8 mouse cellular contexts compared by ENCODE assay signal in the genomic region with DNA sequence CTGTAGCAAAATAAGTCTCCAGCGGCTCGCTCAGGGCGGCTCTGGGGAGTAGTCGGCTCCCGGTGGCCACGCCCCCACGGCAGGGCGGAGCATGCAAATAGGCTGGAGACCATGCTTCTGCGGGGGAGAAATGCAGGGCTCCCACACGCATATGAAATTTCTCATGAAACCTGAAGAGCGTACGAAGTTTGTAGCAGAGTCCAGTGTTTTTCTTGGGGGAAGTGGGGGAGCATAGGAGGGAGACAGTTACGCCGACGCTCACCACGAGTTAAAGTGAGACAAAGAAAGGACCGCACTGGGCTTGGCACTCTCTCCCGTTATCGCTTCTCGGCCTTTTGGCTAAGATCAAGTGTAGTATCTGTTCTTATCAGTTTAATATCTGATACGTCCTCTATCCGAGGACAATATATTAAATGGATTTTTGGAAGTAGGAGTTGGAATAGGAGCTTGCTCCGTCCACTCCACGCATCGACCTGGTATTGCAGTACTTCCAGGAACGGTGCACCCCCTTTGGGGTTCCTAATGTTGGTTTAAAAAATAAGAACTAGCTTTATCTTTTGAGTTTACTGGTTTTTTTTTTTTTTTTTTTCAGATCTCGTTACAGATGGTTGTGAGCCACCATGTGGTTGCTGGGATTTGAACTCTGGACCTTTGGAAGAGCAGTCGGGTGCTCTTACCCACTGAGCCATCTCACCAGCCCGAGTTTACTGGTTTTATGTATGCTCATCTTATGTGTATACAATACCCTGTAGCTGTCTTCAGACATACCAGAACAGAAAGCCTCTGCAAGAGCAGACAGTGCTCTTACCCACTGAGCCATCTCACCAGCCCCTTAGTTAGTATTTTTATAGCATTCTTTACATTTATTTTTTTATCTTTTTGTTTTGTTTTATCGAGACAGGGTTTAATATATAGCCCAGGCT. TPM values are rescaled to one million over a fixed set of nuclear protein-coding genes. Genes with fewer than 3 reads are reported as not detected.
DNase-seq lines count a peak whose midpoint lies in the region; ATAC-seq and TF ChIP-seq lines count a peak whose summit lies in the region.
"Not testable (repeated sequence)": the region's sequence is repeated elsewhere in the genome, so short reads cannot be mapped to it uniquely, and the experiment has no call there.

No protein-coding gene starts in this region.

- not testable (repeated sequence) for H3K36me3 ChIP-seq in embryonic facial prominence, embryonic 13.5 days; heart, embryonic 11.5 days (ENCODE audit: control insufficient read depth, insufficient read depth, low read length); liver, embryonic 12.5 days; myocyte (ENCODE audit: control insufficient read depth, insufficient read depth)

- 0 out of 2 replicates have a peak overlapping the region, but pooled peaks have one; percentile 27 for H3K9ac ChIP-seq in embryonic facial prominence, embryonic 13.5 days
- peak overlapping the region; percentile 54; the same call in 1 of the 2 replicates for H3K9ac ChIP-seq in heart, embryonic 11.5 days (ENCODE audit: low read depth, low read length)
- 0 out of 2 replicates have a peak overlapping the region, but pooled peaks have one; percentile 25 for H3K9ac ChIP-seq in liver, embryonic 12.5 days

- H3ac ChIP-seq in myocyte (ENCODE audit: control insufficient read depth, insufficient read length) = not testable (repeated sequence)

- peak overlapping the region; percentile 11 for H3K4me3 ChIP-seq in bone marrow, adult 2 months (replicated peaks; ENCODE audit: control insufficient read depth, low read depth, low read length)
- H3K4me3 ChIP-seq in embryonic facial prominence, embryonic 13.5 days = peak overlapping the region; percentile 30
- peak overlapping the region; percentile 27; the same call in 1 of the 2 replicates for H3K4me3 ChIP-seq in heart, embryonic 11.5 days (ENCODE audit: low read depth, low read length)
- H3K4me3 ChIP-seq in liver, embryonic 12.5 days = peak overlapping the region; percentile 20; the same call in 1 of the 2 replicates
- not testable (repeated sequence) for H3K4me3 ChIP-seq in myocyte

- H3K4me1 ChIP-seq in bone marrow, adult 2 months (ENCODE audit: control insufficient read depth, insufficient read depth, low read length); embryonic facial prominence, embryonic 13.5 days; heart, embryonic 11.5 days (ENCODE audit: control insufficient read depth, insufficient read depth, low read length): not testable (repeated sequence)
- H3K4me1 ChIP-seq in liver, embryonic 12.5 days = 0 out of 2 replicates have a peak, but pooled peaks cover 11% of the 10 kb centered on the region

- H3K4me2 ChIP-seq in embryonic facial prominence, embryonic 13.5 days = peak overlapping the region; percentile 57
- H3K4me2 ChIP-seq in heart, embryonic 11.5 days = peak overlapping the region; percentile 55
- H3K4me2 ChIP-seq in liver, embryonic 12.5 days = peak overlapping the region; percentile 57
- peak overlapping the region; percentile 24 for H3K4me2 ChIP-seq in myocyte (ENCODE audit: low read depth)

- WGBS in bone marrow, adult 2 months = 1% methylated on average over 30 of the region's 30 CpGs
- WGBS in embryonic facial prominence, embryonic 13.5 days = under 1% methylated on average over 30 of the region's 30 CpGs
- WGBS in heart, embryonic 11.5 days (ENCODE audit: insufficient replicate concordance) = 2% methylated on average over 30 of the region's 30 CpGs
- WGBS in liver, embryonic 12.5 days (ENCODE audit: insufficient replicate concordance) = under 1% methylated on average over 30 of the region's 30 CpGs

- not testable (repeated sequence) for TF ChIP-seq POLR2A in bone marrow, adult 2 months (IDR thresholded peaks at IDR 0.05; ENCODE audit: borderline replicate concordance, control insufficient read depth, low read depth, low read length)
- TF ChIP-seq POLR2A in myocyte (IDR thresholded peaks at IDR 0.05; ENCODE audit: insufficient read length, low read depth) = peak; percentile 17

- H3K79me2 ChIP-seq in myocyte (ENCODE audit: control insufficient read depth, insufficient read depth) = not testable (repeated sequence)

- TF ChIP-seq CTCF in bone marrow, adult 2 months (IDR thresholded peaks at IDR 0.05; ENCODE audit: control insufficient read depth, insufficient read depth, low read length) = not testable (repeated sequence)

- ATAC-seq in embryonic facial prominence, embryonic 13.5 days (ENCODE audit: insufficient number of reproducible peaks, insufficient read depth, low FRiP score, low TSS enrichment, low read depth) = not testable (repeated sequence)
- ATAC-seq in heart, embryonic 11.5 days (replicated peaks; ENCODE audit: insufficient number of reproducible peaks, low FRiP score, low TSS enrichment) = 0 out of 2 replicates have a peak, but pooled peaks have one; percentile 49
- ATAC-seq in liver, embryonic 12.5 days = peak; percentile 86

- DNase-seq in B cell, adult 2 months = peak; percentile 92 to 93
- peak; percentile 85 for DNase-seq in kidney, adult 9 months
- DNase-seq in spleen, postnatal 4 days (ENCODE audit: low spot score in 2 of 2) = peak; percentile 84 to 93

- H3K9me3 ChIP-seq in embryonic facial prominence, embryonic 13.5 days; heart, embryonic 11.5 days (replicated peaks; ENCODE audit: control insufficient read depth, low read length); liver, embryonic 12.5 days (replicated peaks): not testable (repeated sequence)

- not testable (repeated sequence) for H3K27me3 ChIP-seq in embryonic facial prominence, embryonic 13.5 days; heart, embryonic 11.5 days (ENCODE audit: control insufficient read depth, insufficient read depth, low read length)
- peaks cover 16% of the 10 kb centered on the region for H3K27me3 ChIP-seq in liver, embryonic 12.5 days (replicated peaks)
- H3K27me3 ChIP-seq in myocyte (ENCODE audit: control insufficient read depth, insufficient read depth, insufficient read length) = peaks cover 11% of the 10 kb centered on the region

- H3K27ac ChIP-seq in bone marrow, adult 2 months (ENCODE audit: control insufficient read depth, insufficient read depth, low read depth, low read length, poor library complexity); embryonic facial prominence, embryonic 13.5 days; heart, embryonic 11.5 days (ENCODE audit: low read depth, low read length): not testable (repeated sequence)
- H3K27ac ChIP-seq in liver, embryonic 12.5 days = peak overlapping the region; percentile 89

RNA-seq across cellular contexts. Expression of a gene that starts 5.7 kb away (rescaled TPM):
- 3.5 TPM in 1 of 2 replicates, not detected in the other for polyA plus RNA-seq in bone marrow, adult 2 months (2011; ENCODE audit: insufficient read depth, insufficient read length, low replicate concordance, missing spikeins)
- not detected in 2 replicates for polyA plus RNA-seq in embryonic facial prominence, embryonic 13.5 days (2015; fragmentation: Nextera tagmentation; extraction: Ambion mirVana)
- polyA plus RNA-seq in heart, embryonic 11.5 days (2014; fragmentation: Nextera tagmentation; extraction: Ambion mirVana) = not detected in 2 replicates
- polyA plus RNA-seq in liver, embryonic 12.5 days (2016; fragmentation: Nextera tagmentation; extraction: Ambion mirVana) = not detected in 2 replicates
- polyA plus RNA-seq in myocyte (2012; fragmentation: generic; extraction: Trizol) = not detected

RNA-seq across cellular contexts. Expression of a gene that starts 22.2 kb away (rescaled TPM):
- polyA plus RNA-seq in bone marrow, adult 2 months (2011; ENCODE audit: insufficient read depth, insufficient read length, low replicate concordance, missing spikeins) = 17.4 and 57.2 TPM in 2 replicates
- 55.5 and 63.7 TPM in 2 replicates for polyA plus RNA-seq in embryonic facial prominence, embryonic 13.5 days (2015; fragmentation: Nextera tagmentation; extraction: Ambion mirVana)
- polyA plus RNA-seq in heart, embryonic 11.5 days (2014; fragmentation: Nextera tagmentation; extraction: Ambion mirVana) = 27.9 and 28.2 TPM in 2 replicates
- polyA plus RNA-seq in liver, embryonic 12.5 days (2016; fragmentation: Nextera tagmentation; extraction: Ambion mirVana) = 11.8 and 12.4 TPM in 2 replicates
- polyA plus RNA-seq in myocyte (2012; fragmentation: generic; extraction: Trizol) = 8.5 TPM

RNA-seq across cellular contexts. Expression of a gene that starts 22.8 kb away (rescaled TPM):
- 6.7 and 14.1 TPM in 2 replicates for polyA plus RNA-seq in bone marrow, adult 2 months (2011; ENCODE audit: insufficient read depth, insufficient read length, low replicate concordance, missing spikeins)
- polyA plus RNA-seq in embryonic facial prominence, embryonic 13.5 days (2015; fragmentation: Nextera tagmentation; extraction: Ambion mirVana) = 3.6 and 3.8 TPM in 2 replicates
- 3.3 and 4.4 TPM in 2 replicates for polyA plus RNA-seq in heart, embryonic 11.5 days (2014; fragmentation: Nextera tagmentation; extraction: Ambion mirVana)
- 5.0 and 5.3 TPM in 2 replicates for polyA plus RNA-seq in liver, embryonic 12.5 days (2016; fragmentation: Nextera tagmentation; extraction: Ambion mirVana)
- polyA plus RNA-seq in myocyte (2012; fragmentation: generic; extraction: Trizol) = 1.8 TPM

RNA-seq across cellular contexts. Expression of a gene that starts 52.8 kb away (rescaled TPM):
- 59.3 and 81.1 TPM in 2 replicates for polyA plus RNA-seq in bone marrow, adult 2 months (2011; ENCODE audit: insufficient read depth, insufficient read length, low replicate concordance, missing spikeins)
- 77.1 and 80.7 TPM in 2 replicates for polyA plus RNA-seq in embryonic facial prominence, embryonic 13.5 days (2015; fragmentation: Nextera tagmentation; extraction: Ambion mirVana)
- 48.4 and 72.2 TPM in 2 replicates for polyA plus RNA-seq in heart, embryonic 11.5 days (2014; fragmentation: Nextera tagmentation; extraction: Ambion mirVana)
- polyA plus RNA-seq in liver, embryonic 12.5 days (2016; fragmentation: Nextera tagmentation; extraction: Ambion mirVana) = 45.1 and 47.9 TPM in 2 replicates
- polyA plus RNA-seq in myocyte (2012; fragmentation: generic; extraction: Trizol) = 33.0 TPM

RNA-seq across cellular contexts. Expression of a gene that starts 53.0 kb away (rescaled TPM):
- 10.2 and 16.7 TPM in 2 replicates for polyA plus RNA-seq in bone marrow, adult 2 months (2011; ENCODE audit: insufficient read depth, insufficient read length, low replicate concordance, missing spikeins)
- polyA plus RNA-seq in embryonic facial prominence, embryonic 13.5 days (2015; fragmentation: Nextera tagmentation; extraction: Ambion mirVana) = 10.6 and 14.8 TPM in 2 replicates
- polyA plus RNA-seq in heart, embryonic 11.5 days (2014; fragmentation: Nextera tagmentation; extraction: Ambion mirVana) = 12.3 and 12.7 TPM in 2 replicates
- polyA plus RNA-seq in liver, embryonic 12.5 days (2016; fragmentation: Nextera tagmentation; extraction: Ambion mirVana) = 17.2 and 17.4 TPM in 2 replicates
- 1.0 TPM for polyA plus RNA-seq in myocyte (2012; fragmentation: generic; extraction: Trizol)
